Mouse (Mus musculus) erythroblast, embryonic 14.5 days (primary cell): ENCODE results near the gene Napepld. TPM values are rescaled to one million over a fixed set of nuclear protein-coding genes. Genes with fewer than 3 reads are reported as not detected.

Source experiments
- H3K27me3 ChIP-seq: 2 replicates; pipeline ENCODE4 v1.6.1; 2012; ENCODE audit warnings: inconsistent platforms; ENCODE audit not compliant: control insufficient read depth
- H3K36me3 ChIP-seq: 2 replicates; pipeline ENCODE4 v1.6.1; 2012; ENCODE audit warnings: mild to moderate bottlenecking, inconsistent platforms; ENCODE audit not compliant: control insufficient read depth
- H3K4me1 ChIP-seq: 2 replicates; pipeline ENCODE4 v1.6.1; 2012; ENCODE audit warnings: inconsistent platforms; ENCODE audit not compliant: control insufficient read depth
- H3K4me3 ChIP-seq: replicated peaks from 2 replicates; pipeline ENCODE3; 2012; ENCODE audit warnings: moderate library complexity, mild to moderate bottlenecking, inconsistent platforms
- H3K9me3 ChIP-seq: 2 replicates; pipeline ENCODE4 v1.6.1; 2012; ENCODE audit warnings: low read length, inconsistent platforms, mixed read lengths; ENCODE audit not compliant: control insufficient read depth
- GATA1 ChIP-seq: IDR thresholded peaks from 2 replicates; pipeline ENCODE4 v1.6.1; 2012; ENCODE audit warnings: low read length, inconsistent platforms, mixed read lengths
- TAL1 ChIP-seq: IDR thresholded peaks from 3 replicates; pipeline ENCODE4 v1.6.1; 2012; ENCODE audit warnings: low read length, inconsistent platforms, mixed read lengths
- polyA plus RNA-seq: library from polyadenylated mRNA; stranded (reverse); fragments of >175 nt; gene quantifications from 2 replicates; pipeline ENCODE4 v1.2.3, GENCODE M21; 2012

Napepld gene
- polyA plus RNA-seq, 1 experiment = 0.06 TPM

DNA sequence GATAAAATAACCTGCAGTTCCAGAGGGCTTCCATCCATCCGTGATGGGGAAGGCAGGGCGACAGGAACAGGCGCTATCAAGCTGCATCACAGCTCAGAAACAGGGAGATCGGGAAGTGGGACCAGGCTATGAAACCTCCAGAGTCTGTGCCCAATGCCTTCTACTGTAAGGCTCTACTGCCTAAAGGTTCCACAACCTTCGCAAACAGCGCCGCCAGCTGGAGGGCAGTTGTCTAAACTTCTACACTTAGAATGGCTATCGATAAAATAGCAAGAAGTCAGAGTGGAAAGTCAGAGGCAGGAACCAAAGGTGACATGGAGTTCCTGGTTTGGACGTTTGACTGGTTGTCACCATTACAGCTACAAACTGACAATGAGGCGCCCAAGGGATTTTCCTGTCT is 34.4 kb upstream of the Napepld start:
- Histone ChIP-seq H3K36me3 (peaks cover 20% of the 10 kb centered on the region), H3K4me1 (peaks cover 22% of the 10 kb centered on the region), H3K27me3 (peaks cover 2% of the 10 kb centered on the region; the same call in 1 of the 2 replicates), H3K9me3 (peaks cover 3% of the 10 kb centered on the region; the same call in 1 of the 2 replicates), H3K4me3 (peak overlapping the region; percentile 56)
- TF ChIP-seq GATA1 = no peak
- no peak for TF ChIP-seq TAL1

DNA sequence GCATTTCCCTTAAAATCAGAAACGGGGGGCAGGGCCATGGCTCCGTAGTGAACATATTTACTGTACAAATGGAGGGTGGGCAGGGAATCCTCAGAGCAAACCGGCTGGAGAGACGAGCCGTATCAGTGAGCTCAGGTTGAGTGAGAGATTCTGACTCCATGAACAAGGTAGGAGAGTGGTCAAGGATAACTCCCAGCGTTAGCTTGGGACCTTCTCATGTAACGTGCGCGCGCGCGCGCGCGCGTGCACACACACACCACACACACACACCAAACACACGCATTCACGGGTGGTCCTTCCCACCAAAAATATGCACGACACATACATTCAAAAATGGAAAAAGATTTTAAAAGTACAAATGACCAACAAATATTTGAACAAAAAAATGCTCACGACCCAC is 33.9 kb upstream of the Napepld start:
- peaks cover 22% of the 10 kb centered on the region for H3K4me1 ChIP-seq
- H3K4me3 ChIP-seq = peak overlapping the region; percentile 56
- H3K9me3 ChIP-seq = peaks cover 3% of the 10 kb centered on the region; the same call in 1 of the 2 replicates
- peaks cover 2% of the 10 kb centered on the region; the same call in 1 of the 2 replicates for H3K27me3 ChIP-seq
- H3K36me3 ChIP-seq = peaks cover 15% of the 10 kb centered on the region
- TF ChIP-seq GATA1 = no peak
- TF ChIP-seq TAL1 = no peak

DNA sequence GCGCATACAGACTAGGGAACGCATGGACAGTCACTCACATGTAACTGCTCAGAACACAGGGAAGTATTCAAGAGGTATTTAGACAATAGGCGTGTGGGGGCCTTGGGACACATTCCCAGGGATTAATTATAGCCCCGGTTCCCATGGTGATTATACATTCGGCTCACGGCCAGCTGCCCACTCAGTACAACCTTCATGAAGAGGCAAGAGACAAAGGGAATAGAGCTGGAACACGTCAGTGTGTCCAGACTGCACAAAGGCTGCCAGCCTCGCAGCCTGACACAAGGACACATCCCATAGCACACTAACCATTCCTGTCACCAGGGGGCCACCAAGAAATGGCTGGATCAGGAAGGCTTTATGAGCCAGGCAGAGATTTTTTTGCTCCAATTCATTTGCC is 31.7 kb upstream of the Napepld start:
- Histone ChIP-seq H3K36me3 (no peaks in the 10 kb centered on the region), H3K4me1 (peaks cover 12% of the 10 kb centered on the region), H3K4me3 (no peak overlapping the region), H3K9me3 (peaks cover 3% of the 10 kb centered on the region; the same call in 1 of the 2 replicates), H3K27me3 (peaks cover 2% of the 10 kb centered on the region; the same call in 1 of the 2 replicates)
- TF ChIP-seq TAL1 = no peak
- no peak for TF ChIP-seq GATA1

DNA sequence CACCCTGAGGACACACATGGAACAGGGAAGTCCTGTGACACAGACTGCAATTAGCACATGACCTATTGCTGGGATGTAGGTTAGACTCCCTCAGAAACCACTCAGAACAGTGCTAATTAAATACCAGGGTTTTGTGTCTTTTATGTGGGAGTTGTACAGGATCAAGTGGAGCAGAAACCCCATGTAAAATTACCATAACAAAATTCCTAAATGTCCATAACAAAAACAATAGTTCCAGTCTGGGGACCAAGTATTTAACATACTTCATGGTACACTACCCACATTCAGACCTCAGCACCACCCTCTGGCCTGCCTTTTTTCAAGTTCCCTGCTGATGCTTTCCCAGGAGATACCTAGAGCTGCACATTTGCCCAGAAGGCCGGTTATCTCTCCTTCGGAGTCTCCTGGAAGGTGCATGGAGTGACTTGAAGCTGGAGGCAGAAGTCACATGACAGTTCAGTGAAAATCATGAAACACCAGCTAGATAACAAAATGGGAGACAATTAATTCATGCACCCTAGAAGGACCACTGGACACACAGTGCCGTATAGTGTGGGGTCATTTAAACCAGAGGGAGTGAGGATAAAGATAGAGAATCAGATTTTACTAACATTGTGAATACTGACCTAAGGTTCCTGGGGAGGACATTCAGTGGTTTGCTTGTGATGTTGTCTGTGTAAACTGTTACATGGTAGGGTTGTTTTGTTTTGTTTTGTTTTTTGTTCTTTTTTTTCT is 31.1 kb upstream of the Napepld start:
- no peaks in the 10 kb centered on the region for H3K36me3 ChIP-seq
- H3K27me3 ChIP-seq = peaks cover 2% of the 10 kb centered on the region; the same call in 1 of the 2 replicates
- peaks cover 3% of the 10 kb centered on the region; the same call in 1 of the 2 replicates for H3K9me3 ChIP-seq
- no peak for TF ChIP-seq GATA1
- TF ChIP-seq TAL1 = no peak
- peaks cover 7% of the 10 kb centered on the region for H3K4me1 ChIP-seq
- H3K4me3 ChIP-seq = no peak overlapping the region

DNA sequence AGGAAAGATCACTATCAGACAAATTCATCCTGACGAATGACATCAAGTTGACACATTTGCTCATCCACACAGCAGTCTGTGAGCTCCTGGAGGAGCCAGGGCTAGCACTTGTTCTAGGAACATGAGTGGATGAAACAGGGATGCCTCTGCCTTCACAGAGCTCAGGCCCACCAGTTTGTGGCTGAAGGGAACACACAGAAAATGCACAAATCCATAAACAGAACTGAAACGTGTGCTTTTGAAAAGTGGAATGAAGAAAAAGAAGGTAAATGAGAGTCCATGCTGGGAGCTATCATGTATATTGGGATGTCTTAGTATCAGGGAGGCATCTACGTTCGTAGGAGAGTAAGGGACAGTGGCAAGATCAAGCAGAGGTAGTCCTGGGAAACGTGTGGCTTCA is 27.9 kb upstream of the Napepld start:
- H3K9me3 ChIP-seq = peaks cover 3% of the 10 kb centered on the region; the same call in 1 of the 2 replicates
- H3K36me3 ChIP-seq = no peaks in the 10 kb centered on the region
- no peak overlapping the region for H3K4me3 ChIP-seq
- peaks cover 2% of the 10 kb centered on the region; the same call in 1 of the 2 replicates for H3K27me3 ChIP-seq
- H3K4me1 ChIP-seq = no peaks in the 10 kb centered on the region
- TF ChIP-seq TAL1 (no peak), GATA1 (no peak)

DNA sequence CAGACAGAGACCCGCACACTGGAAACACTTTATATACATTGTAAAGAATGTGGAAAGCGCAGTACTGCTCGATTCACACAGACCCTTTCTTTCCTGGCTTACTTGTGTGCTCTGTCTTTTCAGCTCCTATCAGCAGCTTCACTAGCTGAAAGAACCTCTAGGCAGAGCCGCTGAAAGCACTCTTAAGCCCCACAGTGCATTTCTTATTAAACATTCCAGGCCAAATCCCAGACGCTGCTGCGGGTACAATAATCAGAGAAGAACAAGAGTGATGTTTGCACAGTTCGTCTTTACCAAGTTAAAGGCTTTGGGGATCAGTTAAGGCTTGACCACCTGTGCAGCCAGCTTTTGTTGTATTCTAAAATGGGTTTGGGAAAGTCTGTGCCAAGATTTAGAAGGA is 23.7 kb upstream of the Napepld start:
- no peaks in the 10 kb centered on the region for H3K36me3 ChIP-seq
- H3K9me3 ChIP-seq = no peaks in the 10 kb centered on the region
- no peak overlapping the region for H3K4me3 ChIP-seq
- no peaks in the 10 kb centered on the region for H3K27me3 ChIP-seq
- H3K4me1 ChIP-seq = no peaks in the 10 kb centered on the region
- no peak for TF ChIP-seq GATA1
- TF ChIP-seq TAL1 = no peak

DNA sequence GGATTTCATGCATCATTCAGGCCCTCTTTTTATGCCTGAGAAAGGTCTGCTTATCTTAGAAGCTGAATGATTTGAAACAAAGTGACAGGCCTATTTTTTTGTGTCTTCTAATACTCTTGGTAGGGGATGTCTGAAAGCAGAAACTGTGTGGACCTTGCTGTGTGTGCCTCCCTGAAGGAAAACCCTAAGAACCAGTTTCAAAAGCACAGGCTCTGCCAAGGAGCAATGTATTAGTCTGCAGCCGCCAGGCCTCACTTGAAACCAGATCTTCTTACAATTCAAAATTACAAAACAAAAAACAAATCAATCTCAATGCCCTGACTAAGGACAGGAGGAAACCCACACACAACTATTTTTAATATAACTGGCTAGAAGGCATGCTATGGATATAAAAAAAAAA is 23.2 kb upstream of the Napepld start:
- TF ChIP-seq GATA1 (no peak), TAL1 (no peak)
- no peaks in the 10 kb centered on the region for H3K36me3 ChIP-seq
- H3K4me3 ChIP-seq = no peak overlapping the region
- no peaks in the 10 kb centered on the region for H3K4me1 ChIP-seq
- no peaks in the 10 kb centered on the region for H3K27me3 ChIP-seq
- H3K9me3 ChIP-seq = no peaks in the 10 kb centered on the region

DNA sequence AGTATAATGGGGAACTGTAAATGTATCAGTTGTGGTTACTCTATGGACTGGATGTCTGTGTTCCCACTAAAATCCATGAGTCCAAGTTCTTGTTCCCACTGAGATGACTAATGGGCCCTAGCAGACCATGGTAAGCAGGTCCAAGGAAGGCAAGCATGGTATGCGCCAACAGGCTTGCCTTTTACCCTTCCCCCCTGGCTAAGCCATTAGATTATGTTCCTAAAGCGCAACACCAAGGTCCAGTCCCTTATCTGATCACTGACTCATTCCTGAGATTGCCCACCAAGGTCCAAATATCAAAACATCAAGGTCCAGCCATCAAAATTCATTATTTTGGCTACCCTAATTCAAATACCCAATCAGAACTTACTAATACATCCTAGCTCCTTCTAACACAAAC is 18.0 kb upstream of the Napepld start:
- H3K4me1 ChIP-seq = no peaks in the 10 kb centered on the region
- no peaks in the 10 kb centered on the region for H3K36me3 ChIP-seq
- H3K4me3 ChIP-seq = no peak overlapping the region
- TF ChIP-seq TAL1 = no peak
- TF ChIP-seq GATA1 = 0 out of 2 replicates have a peak, but pooled peaks have one; percentile 9
- no peaks in the 10 kb centered on the region for H3K9me3 ChIP-seq
- H3K27me3 ChIP-seq = no peaks in the 10 kb centered on the region

DNA sequence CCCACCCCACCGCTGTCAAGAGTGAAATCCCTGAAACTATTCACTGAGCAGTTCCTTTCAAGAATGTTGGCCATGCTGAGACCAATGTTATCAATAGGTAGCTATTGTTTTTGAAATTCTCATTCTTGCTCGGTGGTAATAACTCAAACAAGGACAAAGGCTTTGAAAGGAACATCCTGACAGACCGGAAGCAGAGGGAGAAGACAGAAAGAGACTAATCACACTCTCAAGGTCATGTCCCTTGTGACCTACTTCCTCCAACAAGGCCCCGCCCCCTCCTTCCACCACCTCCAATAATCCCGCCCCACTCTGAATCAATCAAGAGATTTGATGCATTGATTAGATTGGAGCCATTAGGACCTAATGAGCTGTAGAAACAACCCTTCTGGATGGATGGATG is 17.4 kb upstream of the Napepld start:
- no peaks in the 10 kb centered on the region for H3K36me3 ChIP-seq
- no peaks in the 10 kb centered on the region for H3K27me3 ChIP-seq
- no peak overlapping the region for H3K4me3 ChIP-seq
- TF ChIP-seq TAL1 (no peak), GATA1 (no peak)
- no peaks in the 10 kb centered on the region for H3K9me3 ChIP-seq
- no peaks in the 10 kb centered on the region for H3K4me1 ChIP-seq
